Mouse (Mus musculus) layer of hippocampus, postnatal 25 days (tissue): ENCODE measurements around the gene Pitx2. TPM values are rescaled to one million over a fixed set of nuclear protein-coding genes. Genes with fewer than 3 reads are reported as not detected.

Experiments used
- DNase-seq, 2 experiments: peaks; one replicate each; pipeline ENCODE4 v3.0.0; 2022; ENCODE audit warnings: mixed read lengths in 2 of 2, low spot score in 1 of 2; ENCODE audit errors: extremely low spot score in 1 of 2
- total RNA-seq, 2 experiments: library from RNA; stranded (reverse); gene quantifications; 2 replicates each; pipeline ENCODE4 v1.2.3; 2021

Pitx2 gene
- total RNA-seq = not detected

GRCm38 (mm10) chr3:129199609-129200500 is at the start of gene Pitx2:
Pitx2 (plus strand) TSS chr3:129199878.
- DNase-seq = no peak

GRCm38 (mm10) chr3:129150001-129150400 is 49.7 kb upstream of the Pitx2 start:
- no peak for DNase-seq

- DNase-seq = no peak
Measured at GRCm38 (mm10) chr3:129151096-129151685, 48.5 kb upstream of the Pitx2 start.

- DNase-seq = no peak
Measured at GRCm38 (mm10) chr3:129158812-129159370, 40.8 kb upstream of the Pitx2 start.

- no peak for DNase-seq
Measured at GRCm38 (mm10) chr3:129161333-129162035, 38.2 kb upstream of the Pitx2 start.

GRCm38 (mm10) chr3:129164246-129164645 is 35.4 kb upstream of the Pitx2 start:
- DNase-seq = no peak

GRCm38 (mm10) chr3:129165715-129166114 is 34.0 kb upstream of the Pitx2 start:
- DNase-seq = no peak

- no peak for DNase-seq
Measured at GRCm38 (mm10) chr3:129166684-129167083, 33.0 kb upstream of the Pitx2 start.

GRCm38 (mm10) chr3:129170416-129170815 is 29.3 kb upstream of the Pitx2 start:
- no peak for DNase-seq

GRCm38 (mm10) chr3:129171789-129172188 is 27.9 kb upstream of the Pitx2 start:
- no peak for DNase-seq

- DNase-seq = no peak
Measured at GRCm38 (mm10) chr3:129194436-129194835, 5.2 kb upstream of the Pitx2 start.

GRCm38 (mm10) chr3:129195036-129195435 is 4.6 kb upstream of the Pitx2 start:
- DNase-seq = no peak

GRCm38 (mm10) chr3:129195816-129196549 is 3.7 kb upstream of the Pitx2 start:
- no peak for DNase-seq

- no peak for DNase-seq
Measured at GRCm38 (mm10) chr3:129196550-129196919, 3.1 kb upstream of the Pitx2 start.

- no peak for DNase-seq
Measured at GRCm38 (mm10) chr3:129197035-129197434, 2.6 kb upstream of the Pitx2 start.

GRCm38 (mm10) chr3:129197786-129198626 is 1.7 kb upstream of the Pitx2 start:
- no peak for DNase-seq

GRCm38 (mm10) chr3:129198627-129198903 is 1.1 kb upstream of the Pitx2 start:
- no peak for DNase-seq

GRCm38 (mm10) chr3:129199160-129199608 is 494 bp upstream of the Pitx2 start:
- no peak for DNase-seq

GRCm38 (mm10) chr3:129200501-129200890 is 818 bp downstream of the Pitx2 start:
- DNase-seq = no peak

GRCm38 (mm10) chr3:129201156-129201555 is 1.5 kb downstream of the Pitx2 start:
- DNase-seq = no peak
